Mouse (Mus musculus) thymus, postnatal 10 days (tissue): ENCODE data around the gene Btbd8.

Experiments used
- DNase-seq, 2 experiments: peaks; one replicate each; pipeline ENCODE4 v3.0.0; 2021; ENCODE audit warnings: low spot score in 2 of 2

Btbd8 gene

DNA sequence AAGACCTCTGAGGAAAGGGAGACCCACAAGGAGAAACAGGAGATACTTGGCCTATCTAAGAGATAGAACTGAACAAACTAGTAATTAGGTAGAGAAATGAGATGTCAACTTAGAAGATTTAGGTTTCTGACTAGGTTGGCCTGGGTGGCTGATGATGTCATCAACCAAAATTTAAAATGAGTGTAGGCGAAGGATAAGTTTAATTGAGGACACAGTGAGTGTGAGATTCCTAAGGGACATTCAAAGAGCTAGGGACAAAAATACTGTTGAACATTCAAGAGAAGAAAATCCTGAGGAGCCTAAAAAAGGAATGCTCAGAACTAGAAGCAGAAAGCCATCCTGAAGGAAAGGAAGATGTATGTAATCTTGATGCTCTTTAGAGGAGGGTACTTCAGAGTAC is 78.3 kb downstream of the Btbd8 start:
- no peak for DNase-seq

DNA sequence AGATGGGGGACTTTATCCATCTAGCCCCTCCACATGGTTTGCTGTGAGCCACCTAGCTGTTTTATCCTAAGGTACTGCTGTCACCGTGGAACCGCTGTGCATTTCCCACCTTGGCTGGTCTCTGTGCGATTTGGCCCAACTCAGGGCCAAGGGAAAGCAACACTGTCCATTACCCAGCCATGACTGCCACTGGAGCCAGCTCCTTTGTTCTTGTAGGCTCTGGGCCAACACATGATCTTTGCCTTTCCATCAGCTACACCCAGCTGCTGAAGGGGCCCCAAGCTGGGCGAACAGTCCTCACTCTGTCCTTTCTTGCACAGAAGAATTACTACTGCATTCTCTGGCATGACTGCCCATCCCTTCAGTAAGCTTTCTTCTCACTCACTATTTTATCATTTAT is 80.8 kb downstream of the Btbd8 start:
- DNase-seq, result no peak

DNA sequence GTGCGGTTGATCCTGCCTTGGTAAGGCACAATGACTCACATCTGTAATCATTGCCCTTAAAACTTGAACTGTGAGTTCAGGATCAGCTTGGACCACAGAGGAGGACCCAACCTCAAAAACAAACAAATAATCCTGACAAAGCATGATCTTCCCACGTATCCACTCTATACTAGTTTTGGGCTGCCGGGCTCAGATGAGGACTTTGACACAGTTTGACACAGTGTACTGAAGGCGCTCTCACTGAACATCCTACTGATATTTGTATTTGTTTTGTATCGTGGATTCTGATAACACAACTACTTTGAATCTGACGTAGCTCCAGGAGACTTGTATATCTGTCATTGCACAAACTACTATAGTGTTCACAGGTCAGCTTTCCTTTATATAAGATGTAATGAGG is 83.6 kb downstream of the Btbd8 start:
- no peak for DNase-seq

DNA sequence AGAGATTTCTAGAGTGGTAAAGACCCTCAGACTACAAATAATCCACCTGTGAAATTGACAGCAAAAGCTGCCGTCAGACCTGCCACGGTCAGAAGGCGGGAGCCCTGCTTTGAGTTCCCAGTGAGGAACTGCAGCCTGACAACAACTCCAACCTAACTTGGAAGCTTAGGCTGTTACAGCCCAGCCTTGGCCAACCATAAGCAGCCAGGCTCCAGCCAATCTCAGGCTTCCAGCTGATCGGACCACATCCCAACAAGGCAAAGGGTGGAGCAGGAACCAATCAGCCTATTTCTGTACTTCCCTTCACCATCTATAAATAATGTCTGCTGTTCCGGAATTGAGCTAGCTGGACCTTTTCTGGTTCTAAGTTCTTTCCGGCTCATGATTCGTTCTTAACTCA is 84.1 kb downstream of the Btbd8 start:
- DNase-seq, result no peak

GRCm38 (mm10) chr5:107524281-107524680 is 86.5 kb downstream of the Btbd8 start:
- no peak for DNase-seq

DNA sequence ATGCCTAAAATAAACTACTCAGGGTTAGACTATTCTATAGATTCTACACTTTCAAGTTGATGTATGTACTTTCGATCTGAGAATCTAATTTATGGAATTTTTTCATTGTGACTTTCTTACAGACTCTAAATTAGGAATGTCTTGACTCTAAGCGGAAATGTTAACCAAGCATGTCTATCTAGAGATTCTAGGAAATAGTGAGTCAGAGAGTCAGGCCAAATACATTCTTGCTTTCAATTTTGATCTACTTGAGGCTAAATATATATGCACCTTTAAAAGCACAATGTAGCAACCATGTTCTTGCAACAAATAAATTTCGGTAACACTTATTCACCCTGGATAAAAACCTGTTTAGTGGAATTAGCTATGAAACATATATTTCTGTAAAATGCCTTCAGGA is 91.1 kb downstream of the Btbd8 start:
- DNase-seq, result no peak

DNA sequence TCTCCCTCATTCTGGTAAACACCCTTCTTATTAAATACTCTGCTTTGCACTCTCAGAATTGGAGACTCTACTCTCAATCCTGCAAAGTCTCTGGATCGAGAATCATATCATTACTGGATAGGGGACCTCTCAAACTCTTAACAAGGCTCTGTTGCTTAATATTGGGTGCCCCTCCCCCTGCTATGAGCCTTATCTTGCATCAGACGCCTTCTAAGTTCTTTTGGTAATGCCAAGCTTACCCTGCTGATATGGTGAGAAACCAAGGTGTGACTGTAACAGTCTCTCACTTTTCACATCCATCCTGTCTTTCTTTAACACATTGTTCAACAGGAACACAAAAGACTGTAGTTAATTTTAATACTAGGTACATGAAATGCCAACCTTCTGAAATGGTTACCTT is 95.8 kb downstream of the Btbd8 start:
- DNase-seq, result no peak

- no peak for DNase-seq
These were observed 96.8 kb downstream of the Btbd8 start, which contains the start of gene 1700028K03Rik for GRCm38 (mm10) chr5:107534581-107534980. Gene 1700028K03Rik, plus strand, starts transcription at chr5:107534709.

GRCm38 (mm10) chr5:107541696-107542095 is 103.9 kb downstream of the Btbd8 start:
- DNase-seq, result no peak

- DNase-seq, result no peak
These were observed 108.1 kb downstream of the Btbd8 start for GRCm38 (mm10) chr5:107545927-107546326.

DNA sequence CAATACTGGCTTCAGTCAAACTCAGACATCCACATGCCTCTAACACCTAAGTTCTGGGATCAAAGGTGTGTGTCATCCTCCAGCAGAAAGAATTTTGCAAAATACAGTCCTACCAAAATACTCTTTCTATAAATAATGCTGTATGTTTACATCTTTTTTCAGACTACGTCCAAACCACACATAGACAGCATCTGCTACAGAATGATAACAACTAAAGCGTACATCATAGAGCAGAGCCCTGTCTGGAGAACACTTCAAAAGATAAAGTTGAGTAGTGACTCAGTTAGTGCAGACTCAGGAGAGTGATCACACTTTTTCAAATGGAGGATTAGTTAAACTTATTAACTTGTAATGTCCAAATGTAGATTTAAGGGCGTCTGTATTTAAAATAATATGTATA is 110.2 kb downstream of the Btbd8 start:
- no peak for DNase-seq

GRCm38 (mm10) chr5:107548444-107548843 is 110.6 kb downstream of the Btbd8 start:
- DNase-seq, result no peak

DNA sequence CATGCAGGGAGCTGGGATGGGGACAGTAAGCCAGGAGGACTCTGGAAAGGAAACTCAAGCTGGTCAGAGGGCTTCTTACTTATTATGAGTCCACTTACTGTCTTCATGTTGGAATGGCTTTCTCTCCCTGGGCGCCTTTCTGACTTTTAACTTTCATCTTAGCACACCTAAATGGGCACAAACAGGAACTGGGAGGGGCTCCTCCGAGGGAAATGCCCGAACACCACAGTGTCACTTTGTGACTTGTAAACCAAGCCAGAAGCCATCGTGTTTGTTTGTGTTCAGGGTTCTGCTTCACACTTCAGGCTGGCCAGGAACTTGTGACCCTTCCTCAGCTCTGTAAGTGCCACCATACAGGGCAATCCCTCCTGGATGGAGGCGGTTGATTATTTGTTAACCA is 116.5 kb downstream of the Btbd8 start:
- DNase-seq, result no peak

- DNase-seq, result no peak
These were observed 119.2 kb downstream of the Btbd8 start for GRCm38 (mm10) chr5:107556969-107557368.
